Mouse (Mus musculus) midbrain, postnatal 0 days (tissue): ENCODE data around the gene Rrnad1. TPM values are rescaled to one million over a fixed set of nuclear protein-coding genes. Genes with fewer than 3 reads are reported as not detected.
A peak's percentile ranks its signal among the peaks of the same experiment; 100 is the strongest.

Source experiments
- ATAC-seq: fragments of 200-750 bp; cut with Nextera tagmentation; 2 replicates; pipeline ENCODE4 v1.8.0; 2017; ENCODE audit warnings: moderate number of reproducible peaks, mild to moderate bottlenecking, moderate TSS enrichment, moderate library complexity; ENCODE audit not compliant: low FRiP score
- DNase-seq: peaks from one replicate; pipeline ENCODE4 v3.0.0-alpha.2; 2015; ENCODE audit warnings: low spot score
- H3K27ac ChIP-seq: fragments of 300-500 bp; sonication (generic); 2 replicates; pipeline ENCODE4 v1.5.1; 2014; ENCODE audit warnings: low read depth, mild to moderate bottlenecking, low read length, mixed read lengths
- H3K27me3 ChIP-seq: fragments of 300-500 bp; sonication (generic); 2 replicates; pipeline ENCODE4 v1.6.1; 2014; ENCODE audit warnings: low read length, control low read depth, mixed read lengths; ENCODE audit not compliant: insufficient read depth
- H3K36me3 ChIP-seq: fragments of 300-500 bp; sonication (generic); 2 replicates; pipeline ENCODE4 v1.6.1; 2014; ENCODE audit warnings: low read length, control low read depth, mixed read lengths; ENCODE audit not compliant: insufficient read depth
- H3K4me1 ChIP-seq: fragments of 300-500 bp; sonication (generic); 2 replicates; pipeline ENCODE4 v1.6.1; 2014; ENCODE audit warnings: mild to moderate bottlenecking, control low read depth, antibody characterized with exemption, low read length, mixed read lengths; ENCODE audit not compliant: insufficient read depth
- H3K4me2 ChIP-seq: fragments of 300-500 bp; sonication (generic); 2 replicates; pipeline ENCODE4 v1.6.1; 2014; ENCODE audit warnings: low read depth, mild to moderate bottlenecking, low read length, mixed read lengths; ENCODE audit not compliant: poor library complexity, severe bottlenecking
- H3K4me3 ChIP-seq: fragments of 300-500 bp; sonication (generic); 2 replicates; pipeline ENCODE4 v1.5.1; 2014; ENCODE audit warnings: low read depth, mild to moderate bottlenecking, low read length, moderate library complexity
- H3K9ac ChIP-seq: fragments of 300-500 bp; sonication (generic); replicated peaks from 2 replicates; pipeline ENCODE4 v1.6.1; 2014; ENCODE audit warnings: mild to moderate bottlenecking, low read length, moderate library complexity, mixed read lengths; ENCODE audit not compliant: poor library complexity, severe bottlenecking
- H3K9me3 ChIP-seq: fragments of 300-500 bp; sonication (generic); 2 replicates; pipeline ENCODE4 v1.6.1; 2016; ENCODE audit warnings: low read length, control low read depth
- CTCF ChIP-seq: IDR thresholded peaks from 2 replicates; pipeline ENCODE4 v1.5.1; 2016; ENCODE audit warnings: antibody characterized with exemption, mild to moderate bottlenecking
- WGBS: fragments of 180-500 bp; shearing (Covaris S2); extraction: QIAGEN DNeasy Blood & Tissue Kit; methylation state at CpG from one replicate; pipeline ENCODE4 v1.1.7; 2014; 5-methylcytosine and 5-hydroxymethylcytosine counted together
- polyA plus RNA-seq: library from polyadenylated mRNA; unstranded; fragments of >200 nt; fragmentation: Nextera tagmentation; extraction: Ambion mirVana; gene quantifications from 2 replicates; pipeline ENCODE4 v1.2.1, GENCODE M21; 2015
- total RNA-seq: library from RNA; depleted of rRNA; stranded (reverse); fragments of >200 nt; gene quantifications from 2 replicates; pipeline ENCODE4 v1.2.3, GENCODE M21; 2014

Gene Rrnad1
- total and polyA plus RNA-seq, 2 experiments from 2014 or later: 17.6 to 27.8 TPM

DNA sequence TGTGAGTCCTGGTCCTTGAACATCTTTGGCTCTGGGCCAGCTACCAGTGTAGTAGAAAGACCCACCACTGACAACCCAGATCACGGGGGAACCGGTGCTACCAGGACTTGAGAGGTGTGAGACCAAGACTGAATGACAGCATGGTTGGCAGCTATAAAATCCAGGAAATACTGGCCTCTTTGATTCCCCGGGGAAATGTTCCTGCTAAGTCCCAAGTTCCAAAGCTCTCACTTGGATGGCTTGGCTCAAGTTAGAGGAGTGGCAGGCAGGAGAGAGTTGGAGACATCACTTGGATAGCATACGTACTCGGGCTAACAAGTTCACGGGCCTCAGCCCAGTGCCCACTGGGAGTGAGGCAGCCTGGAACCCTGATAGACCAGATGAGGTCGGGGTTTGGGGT, 13.1 kb upstream of the Rrnad1 start:
- Histone ChIP-seq H3K4me3 (no peak overlapping the region), H3K27me3 (0 out of 2 replicates have a peak, but pooled peaks cover 4% of the 10 kb centered on the region), H3K4me1 (peaks cover 14% of the 10 kb centered on the region), H3K4me2 (no peak overlapping the region), H3K9ac (no peak overlapping the region), H3K27ac (no peak overlapping the region), H3K36me3 (peaks cover 29% of the 10 kb centered on the region), H3K9me3 (no peaks in the 10 kb centered on the region)
- DNase-seq: no peak
- WGBS: 82% methylated on average over 7 of the region's 7 CpGs
- TF ChIP-seq CTCF: no peak
- ATAC-seq: no peak

DNA sequence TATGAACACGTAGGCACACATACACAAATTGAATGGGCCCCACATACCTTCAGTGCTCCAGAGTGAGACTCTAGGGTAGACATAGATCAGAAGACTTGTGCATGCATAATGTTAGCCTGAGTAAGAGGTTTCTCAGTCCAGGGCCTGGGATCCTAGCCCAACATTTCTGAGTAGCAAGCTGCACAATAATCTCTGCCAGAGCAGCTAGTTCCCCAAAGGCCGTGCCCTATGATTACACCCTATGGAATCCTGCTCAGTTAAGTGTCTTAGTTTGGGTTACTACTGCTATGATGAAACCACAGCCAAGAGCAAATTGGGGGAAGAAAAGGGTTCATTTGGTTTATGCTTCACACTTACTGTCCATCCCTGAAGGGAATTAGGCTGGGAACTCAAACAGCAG, 12.0 kb upstream of the Rrnad1 start:
- H3K4me1 ChIP-seq: peaks cover 5% of the 10 kb centered on the region
- DNase-seq (no peak), ATAC-seq (no peak)
- WGBS: 88% methylated on average over 2 of the region's 2 CpGs
- H3K4me3 ChIP-seq: no peak overlapping the region
- no peak overlapping the region for H3K27ac ChIP-seq
- H3K36me3 ChIP-seq: peaks cover 40% of the 10 kb centered on the region
- no peaks in the 10 kb centered on the region for H3K9me3 ChIP-seq
- H3K4me2 ChIP-seq: no peak overlapping the region
- no peak for TF ChIP-seq CTCF
- H3K27me3 ChIP-seq: no peaks in the 10 kb centered on the region
- H3K9ac ChIP-seq: no peak overlapping the region

DNA sequence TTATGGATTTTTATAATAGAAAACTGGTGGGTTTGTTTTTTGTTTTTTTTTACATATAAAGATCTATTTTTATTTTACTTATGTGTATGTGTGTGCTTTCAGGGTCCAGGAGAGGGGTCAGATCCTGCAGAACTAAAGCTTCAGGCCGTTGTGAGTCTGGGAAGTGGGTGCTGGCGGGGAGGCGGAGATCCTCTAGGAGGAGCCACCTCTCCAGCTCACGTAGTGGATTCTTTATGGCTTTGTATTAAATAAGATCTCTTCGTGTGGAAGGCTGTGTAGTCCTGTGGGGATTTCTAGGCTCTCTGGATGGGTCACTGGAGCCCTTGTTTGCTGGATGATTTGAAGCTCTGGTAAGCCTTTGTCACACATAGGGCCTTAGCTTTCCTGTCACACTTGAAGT, 10.1 kb upstream of the Rrnad1 start:
- H3K4me1 ChIP-seq: no peaks in the 10 kb centered on the region
- H3K4me2 ChIP-seq: no peak overlapping the region
- H3K27ac ChIP-seq: no peak overlapping the region
- DNase-seq: no peak
- no peak overlapping the region for H3K9ac ChIP-seq
- no peaks in the 10 kb centered on the region for H3K9me3 ChIP-seq
- WGBS: 57% methylated on average over 5 of the region's 5 CpGs
- no peak for ATAC-seq
- no peak overlapping the region for H3K4me3 ChIP-seq
- no peak for TF ChIP-seq CTCF
- no peaks in the 10 kb centered on the region for H3K27me3 ChIP-seq
- peaks cover 40% of the 10 kb centered on the region for H3K36me3 ChIP-seq

DNA sequence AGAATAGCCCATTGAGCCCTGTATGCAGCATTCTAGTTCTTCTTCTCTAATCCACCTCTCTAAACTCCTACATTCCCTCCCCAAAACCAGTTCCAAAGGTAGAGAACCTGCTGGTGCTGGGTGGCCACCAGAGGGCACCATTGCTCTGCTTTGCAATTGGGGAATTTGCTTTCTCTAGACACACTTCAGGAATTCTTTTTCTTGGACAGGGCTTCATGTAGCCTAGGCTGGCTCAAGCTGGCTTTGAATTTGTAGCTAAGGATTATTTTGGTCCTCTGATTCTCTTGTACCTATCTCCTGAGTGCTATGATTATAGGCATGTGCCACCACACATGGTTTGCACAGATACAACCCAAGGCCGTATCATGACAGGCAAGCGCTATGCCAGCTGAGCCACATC, 5.3 kb upstream of the Rrnad1 start:
- peak; percentile 85 for DNase-seq
- WGBS: 88% methylated on average over 2 of the region's 2 CpGs
- Histone ChIP-seq H3K4me3 (no peak overlapping the region), H3K4me2 (no peak overlapping the region), H3K27ac (no peak overlapping the region), H3K9ac (no peak overlapping the region), H3K27me3 (no peaks in the 10 kb centered on the region), H3K4me1 (peaks cover 5% of the 10 kb centered on the region), H3K36me3 (peaks cover 36% of the 10 kb centered on the region), H3K9me3 (no peaks in the 10 kb centered on the region)
- no peak for ATAC-seq
- peak; percentile 97 for TF ChIP-seq CTCF

DNA sequence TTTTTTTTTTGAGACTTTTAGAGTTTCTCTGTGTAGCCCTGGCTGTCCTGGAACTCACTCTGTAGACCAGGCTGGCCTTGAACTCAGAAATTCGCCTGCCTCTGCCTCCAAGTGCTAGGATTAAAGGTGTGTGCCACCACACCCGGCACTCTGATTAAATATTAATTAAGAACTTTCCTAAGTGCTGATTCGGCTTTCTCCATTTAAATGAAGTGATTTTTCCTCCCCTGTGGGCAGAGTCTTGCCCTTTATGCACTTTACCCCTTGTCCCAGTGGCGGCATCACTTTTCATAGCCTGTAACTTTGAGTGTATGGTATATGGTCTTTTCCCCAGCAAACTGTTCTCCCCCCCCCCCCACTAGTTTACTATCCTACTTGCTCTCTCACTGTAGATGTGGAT, 4.7 kb upstream of the Rrnad1 start:
- H3K4me1 ChIP-seq: peaks cover 5% of the 10 kb centered on the region
- DNase-seq (no peak), ATAC-seq (no peak)
- H3K27me3 ChIP-seq: no peaks in the 10 kb centered on the region
- no peak for TF ChIP-seq CTCF
- no peak overlapping the region for H3K4me3 ChIP-seq
- H3K4me2 ChIP-seq: no peak overlapping the region
- WGBS: 86% methylated on average over 4 of the region's 4 CpGs
- no peaks in the 10 kb centered on the region for H3K9me3 ChIP-seq
- H3K27ac ChIP-seq: no peak overlapping the region
- peaks cover 33% of the 10 kb centered on the region for H3K36me3 ChIP-seq
- no peak overlapping the region for H3K9ac ChIP-seq

DNA sequence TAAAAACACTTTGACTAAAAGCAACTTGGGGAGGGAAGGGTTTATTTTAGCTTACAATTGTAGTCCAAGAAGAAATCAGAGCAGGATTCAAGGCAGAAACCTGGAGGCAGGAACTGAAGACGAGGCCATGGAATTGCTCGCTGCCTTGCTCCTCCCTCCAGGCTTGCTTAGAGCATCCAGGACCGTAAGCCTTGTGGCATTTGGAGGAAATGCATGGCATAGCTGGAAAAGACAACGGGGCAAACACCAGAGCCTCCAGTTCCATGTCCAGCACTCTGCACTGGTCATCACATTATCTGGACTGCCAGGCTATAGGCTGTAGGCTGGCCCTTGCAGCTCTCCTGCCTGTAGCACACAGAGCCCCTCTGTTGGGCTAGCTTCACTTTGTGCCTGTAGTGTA, 4.0 kb upstream of the Rrnad1 start:
- H3K36me3 ChIP-seq: peaks cover 31% of the 10 kb centered on the region
- H3K9ac ChIP-seq: 0 out of 2 replicates have a peak overlapping the region, but pooled peaks have one; percentile 8
- H3K27ac ChIP-seq: no peak overlapping the region
- no peaks in the 10 kb centered on the region for H3K27me3 ChIP-seq
- WGBS: 69% methylated on average over 4 of the region's 4 CpGs
- ATAC-seq: no peak
- DNase-seq: no peak
- H3K4me1 ChIP-seq: peaks cover 5% of the 10 kb centered on the region
- no peak overlapping the region for H3K4me3 ChIP-seq
- no peak overlapping the region for H3K4me2 ChIP-seq
- no peaks in the 10 kb centered on the region for H3K9me3 ChIP-seq
- TF ChIP-seq CTCF: no peak
